Mouse (Mus musculus) stomach, postnatal 0 days (tissue): ENCODE measurements around the gene Gm16223.

Source experiments
- CTCF ChIP-seq: IDR thresholded peaks from 2 replicates; pipeline ENCODE4 v1.5.1; 2016; ENCODE audit warnings: antibody characterized with exemption, low read depth, mild to moderate bottlenecking, moderate library complexity
- EP300 ChIP-seq: optimal IDR thresholded peaks from 2 replicates; pipeline ENCODE3; 2016; ENCODE audit warnings: antibody characterized with exemption

- TF ChIP-seq CTCF: no peak
- no peak for TF ChIP-seq EP300
These were observed 139.8 kb downstream of the Gm16223 start for GRCm38 (mm10) chr5:42207456-42208122.
